Mouse (Mus musculus): ENCODE results near the gene Snx25.

DNA sequence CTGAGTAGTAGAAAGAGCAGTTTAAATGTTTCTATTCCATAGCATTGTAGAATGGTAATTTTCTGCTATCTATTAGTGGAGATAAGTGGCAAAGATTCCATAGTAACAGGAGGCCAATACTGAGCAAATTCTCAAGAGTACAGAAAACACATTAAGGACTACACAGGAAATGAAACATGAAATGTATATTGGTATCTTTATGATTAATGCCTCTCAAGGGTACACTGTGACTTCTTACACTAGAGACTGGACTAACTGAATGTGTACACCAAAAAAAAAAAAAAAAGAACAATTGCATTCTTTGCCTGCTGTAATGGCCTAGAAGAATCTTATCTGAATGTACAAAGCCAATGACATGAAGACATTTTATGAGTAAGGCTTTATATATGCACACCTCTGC lies 44.3 kb downstream of the Snx25 start:
- TF ChIP-seq CTCF (IDR thresholded peaks at IDR 0.05; ENCODE audit: borderline replicate concordance, control insufficient read depth, extremely low read depth, insufficient read depth, low read length, poor library complexity) (no peak), POLR2A (IDR thresholded peaks at IDR 0.05; ENCODE audit: control insufficient read depth, extremely low read depth, insufficient read depth, low read length, poor library complexity) (no peak)

Data from thymus, adult 2 months (tissue).